ENCODE assay signal across 9 mouse cellular contexts in the genomic region with DNA sequence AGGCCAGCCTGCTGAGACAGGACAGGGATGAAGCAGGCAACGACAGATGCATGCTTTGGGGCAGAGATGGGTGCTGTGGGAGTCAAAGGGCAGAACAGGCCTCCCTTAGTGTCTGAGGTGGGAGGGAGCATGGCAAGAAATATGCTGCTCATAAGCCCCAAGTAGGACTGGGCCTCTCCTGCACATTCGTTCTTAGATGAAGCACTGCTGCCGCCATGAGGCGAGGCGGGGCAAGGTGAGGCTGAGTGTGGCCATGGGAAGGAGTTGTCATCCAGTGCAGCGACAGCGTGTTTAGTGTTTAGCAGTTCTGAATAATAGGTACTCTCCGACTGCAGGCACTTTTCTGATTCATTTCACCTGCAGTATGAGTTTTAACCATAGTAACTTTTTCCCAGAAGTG. TPM values are rescaled to one million over a fixed set of nuclear protein-coding genes. Genes with fewer than 3 reads are reported as not detected.
DNase-seq lines count a peak whose midpoint lies in the region; ATAC-seq and TF ChIP-seq lines count a peak whose summit lies in the region.
"Had no signal": no experiment of that assay in that cellular context is flagged by ENCODE, and none has a peak within 500 bp of the region (broad histone marks: within the 10 kb centered on the region; RNA-seq: fewer than 3 reads in every experiment).

No protein-coding gene starts in this region.

- no peak overlapping the region for H3K27ac ChIP-seq in heart, postnatal 0 days (ENCODE audit: low read depth)
- H3K27ac ChIP-seq in kidney, embryonic 16.5 days (ENCODE audit: low read length), result no peak overlapping the region
- no peak overlapping the region for H3K27ac ChIP-seq in forebrain, embryonic 11.5 days (ENCODE audit: low read depth, low read length)
- H3K27ac ChIP-seq in hindbrain, embryonic 12.5 days, result no peak overlapping the region

- ATAC-seq in heart, postnatal 0 days (ENCODE audit: insufficient read depth, low read depth), result no peak
- ATAC-seq in kidney, embryonic 16.5 days (ENCODE audit: low FRiP score, low TSS enrichment), result 0 out of 2 replicates have a peak, but pooled peaks have one; percentile 59
- no peak for ATAC-seq in forebrain, embryonic 11.5 days (replicated peaks; ENCODE audit: low FRiP score)
- ATAC-seq in hindbrain, embryonic 12.5 days (ENCODE audit: low FRiP score), result no peak

- H3K4me2 ChIP-seq in heart, postnatal 0 days (ENCODE audit: low read depth, low read length), result no peak overlapping the region
- no peak overlapping the region for H3K4me2 ChIP-seq in kidney, embryonic 16.5 days (replicated peaks; ENCODE audit: low read depth, low read length)
- no peak overlapping the region for H3K4me2 ChIP-seq in forebrain, embryonic 11.5 days (ENCODE audit: low read depth, low read length, severe bottlenecking)
- H3K4me2 ChIP-seq in hindbrain, embryonic 12.5 days (replicated peaks), result no peak overlapping the region

- no peaks in the 10 kb centered on the region; the same call in 1 of the 2 replicates for H3K4me1 ChIP-seq in heart, postnatal 0 days (ENCODE audit: control insufficient read depth, insufficient read depth)
- no peaks in the 10 kb centered on the region for H3K4me1 ChIP-seq in kidney, embryonic 16.5 days (ENCODE audit: insufficient read depth, low read length)
- no peaks in the 10 kb centered on the region for H3K4me1 ChIP-seq in forebrain, embryonic 11.5 days (replicated peaks; ENCODE audit: control insufficient read depth, insufficient read depth, low read length)
- H3K4me1 ChIP-seq in hindbrain, embryonic 12.5 days, result no peaks in the 10 kb centered on the region

- no peak overlapping the region for H3K9ac ChIP-seq in heart, postnatal 0 days (replicated peaks; ENCODE audit: low read depth, low read length)
- H3K9ac ChIP-seq in kidney, embryonic 16.5 days (replicated peaks; ENCODE audit: low read length), result no peak overlapping the region
- no peak overlapping the region for H3K9ac ChIP-seq in forebrain, embryonic 11.5 days (ENCODE audit: low read length)
- no peak overlapping the region for H3K9ac ChIP-seq in hindbrain, embryonic 12.5 days

- TF ChIP-seq CTCF in heart, postnatal 0 days (IDR thresholded peaks at IDR 0.05; ENCODE audit: low read depth), result peak; percentile 21; the same call in 1 of the 2 replicates

- H3K36me3 ChIP-seq in heart, postnatal 0 days (replicated peaks; ENCODE audit: control insufficient read depth, insufficient read depth, low read length), result peaks cover 89% of the 10 kb centered on the region
- peaks cover 60% of the 10 kb centered on the region for H3K36me3 ChIP-seq in kidney, embryonic 16.5 days (ENCODE audit: insufficient read depth, low read length)
- peaks cover 3% of the 10 kb centered on the region for H3K36me3 ChIP-seq in forebrain, embryonic 11.5 days (ENCODE audit: control insufficient read depth, insufficient read depth, low read length)
- H3K36me3 ChIP-seq in hindbrain, embryonic 12.5 days, result peaks cover 84% of the 10 kb centered on the region

- 86% methylated on average over 8 of the region's 8 CpGs for whole genome bisulfite sequencing in heart, postnatal 0 days
- 86% methylated on average over 8 of the region's 8 CpGs for WGBS in kidney, embryonic 16.5 days
- WGBS in forebrain, embryonic 11.5 days, result 88% methylated on average over 8 of the region's 8 CpGs
- WGBS in hindbrain, embryonic 12.5 days, result 88% methylated on average over 8 of the region's 8 CpGs

- no peak for DNase-seq in heart, postnatal 0 days (ENCODE audit: low spot score)
- DNase-seq in heart, adult 8-10 months (ENCODE audit: low spot score), result no peak
- peak; percentile 5 for DNase-seq in 3T3-L1 (ENCODE audit: low read depth, low spot score)
- DNase-seq in T-cell, adult 2 months (ENCODE audit: low spot score), result peak; percentile 20
- DNase-seq in lung, postnatal 10 days, result peak; percentile 62
- DNase-seq in forebrain, embryonic 11.5 days (ENCODE audit: low spot score), result no peak

- no peaks in the 10 kb centered on the region for H3K27me3 ChIP-seq in heart, postnatal 0 days (ENCODE audit: control insufficient read depth, insufficient read depth, low read length)
- no peaks in the 10 kb centered on the region for H3K27me3 ChIP-seq in kidney, embryonic 16.5 days (ENCODE audit: insufficient read depth, low read length)
- H3K27me3 ChIP-seq in forebrain, embryonic 11.5 days (ENCODE audit: control insufficient read depth, insufficient read depth, low read length), result no peaks in the 10 kb centered on the region
- H3K27me3 ChIP-seq in hindbrain, embryonic 12.5 days, result no peaks in the 10 kb centered on the region

- no peak overlapping the region for H3K4me3 ChIP-seq in heart, postnatal 0 days (ENCODE audit: low read depth, low read length)
- H3K4me3 ChIP-seq in kidney, embryonic 16.5 days (ENCODE audit: low read length), result no peak overlapping the region
- H3K4me3 ChIP-seq in forebrain, embryonic 11.5 days (ENCODE audit: low read depth, low read length), result no peak overlapping the region
- H3K4me3 ChIP-seq in hindbrain, embryonic 12.5 days, result no peak overlapping the region
- H3K4me3 ChIP-seq: erythroblast, embryonic 14.5 days had no signal

- no peaks in the 10 kb centered on the region for H3K9me3 ChIP-seq in heart, postnatal 0 days (replicated peaks; ENCODE audit: control insufficient read depth, low read length)
- H3K9me3 ChIP-seq in kidney, embryonic 16.5 days (ENCODE audit: low read length), result no peaks in the 10 kb centered on the region
- H3K9me3 ChIP-seq in forebrain, embryonic 11.5 days (ENCODE audit: control insufficient read depth, low read length), result no peaks in the 10 kb centered on the region
- no peaks in the 10 kb centered on the region for H3K9me3 ChIP-seq in hindbrain, embryonic 12.5 days (replicated peaks)

- TF ChIP-seq EP300 in heart, postnatal 0 days (IDR thresholded peaks at IDR 0.05; ENCODE audit: low read depth), result no peak

RNA-seq across cellular contexts. Expression of a gene that starts 26.1 kb away (rescaled TPM):
- total RNA-seq in heart, postnatal 0 days (2014; rRNA removed; ENCODE audit: low replicate concordance), result 11.5 and 35.0 TPM in 2 replicates
- 6.2 and 7.1 TPM in 2 replicates for polyA plus RNA-seq in heart, postnatal 0 days (2015; fragmentation: Nextera tagmentation; extraction: Ambion mirVana)
- total RNA-seq in heart, adult 8-10 months (2022), result 10 to 100 TPM; 10.1 to 13.7 (median 12.7) TPM
- polyA plus RNA-seq in kidney, embryonic 16.5 days (2015; fragmentation: Nextera tagmentation; extraction: Ambion mirVana), result 24.0 and 26.6 TPM in 2 replicates
- polyA plus RNA-seq in forebrain, embryonic 11.5 days (2014; fragmentation: Nextera tagmentation; extraction: Ambion mirVana), result 33.4 and 33.5 TPM in 2 replicates
- 31.2 and 39.3 TPM in 2 replicates for polyA plus RNA-seq in hindbrain, embryonic 12.5 days (2016; fragmentation: Nextera tagmentation; extraction: Ambion mirVana)

RNA-seq across cellular contexts. Expression of a gene that starts 31.4 kb away (rescaled TPM):
- 1.1 and 3.5 TPM in 2 replicates for total RNA-seq in heart, postnatal 0 days (2014; rRNA removed; ENCODE audit: low replicate concordance)
- 0.23 and 0.27 TPM in 2 replicates for polyA plus RNA-seq in heart, postnatal 0 days (2015; fragmentation: Nextera tagmentation; extraction: Ambion mirVana)
- total RNA-seq in heart, adult 8-10 months (2022), result not detected
- polyA plus RNA-seq in kidney, embryonic 16.5 days (2015; fragmentation: Nextera tagmentation; extraction: Ambion mirVana), result 2.2 and 3.1 TPM in 2 replicates
- polyA plus RNA-seq in forebrain, embryonic 11.5 days (2014; fragmentation: Nextera tagmentation; extraction: Ambion mirVana), result 1.5 and 2.3 TPM in 2 replicates
- polyA plus RNA-seq in hindbrain, embryonic 12.5 days (2016; fragmentation: Nextera tagmentation; extraction: Ambion mirVana), result 2.7 and 3.4 TPM in 2 replicates
- polyA plus RNA-seq: erythroblast, embryonic 14.5 days had no signal

RNA-seq across cellular contexts. Expression of a gene that starts 53.3 kb away (rescaled TPM):
- total RNA-seq in heart, postnatal 0 days (2014; rRNA removed; ENCODE audit: low replicate concordance), result 4.5 and 4.7 TPM in 2 replicates
- 2.3 and 2.4 TPM in 2 replicates for polyA plus RNA-seq in heart, postnatal 0 days (2015; fragmentation: Nextera tagmentation; extraction: Ambion mirVana)
- total RNA-seq in heart, adult 8-10 months (2022), result 1 to 10 TPM; 1.6 to 3.5 (median 2.8) TPM
- polyA plus RNA-seq in kidney, embryonic 16.5 days (2015; fragmentation: Nextera tagmentation; extraction: Ambion mirVana), result 4.4 and 6.7 TPM in 2 replicates
- 4.1 and 6.4 TPM in 2 replicates for polyA plus RNA-seq in forebrain, embryonic 11.5 days (2014; fragmentation: Nextera tagmentation; extraction: Ambion mirVana)
- polyA plus RNA-seq in hindbrain, embryonic 12.5 days (2016; fragmentation: Nextera tagmentation; extraction: Ambion mirVana), result 5.5 and 6.4 TPM in 2 replicates
- polyA plus RNA-seq: erythroblast, embryonic 14.5 days had no signal

Comparison
In these comparisons a context has a peak if more than half of its experiments do, and no peak if none do; other contexts are left out.
1. DNase-seq: peak in 3T3-L1 (single experiment), T-cell, adult 2 months (single experiment) and lung, postnatal 10 days (single experiment); none in heart, postnatal 0 days (single experiment), heart, adult 8-10 months (single experiment) and forebrain, embryonic 11.5 days (single experiment).